Mouse (Mus musculus): ENCODE measurements around the gene Gm16253. TPM values are rescaled to one million over a fixed set of nuclear protein-coding genes. Genes with fewer than 3 reads are reported as not detected.

Gm16253 gene
- not detected in 2 replicates for polyA plus RNA-seq (2012; rRNA removed; ENCODE audit: low replicate concordance)

GRCm38 (mm10) chr3:96576690-96577541 lies at the start of gene Gm16253:
Gm16253 (plus strand) TSS chr3:96576984.

GRCm38 (mm10) chr3:96557694-96558093 lies 19.1 kb upstream of the Gm16253 start, which contains the start of gene Txnip:
Txnip (plus strand) TSS chr3:96557957.

GRCm38 (mm10) chr3:96593790-96594560 lies 17.2 kb downstream of the Gm16253 start, which contains the start of gene Polr3gl:
Polr3gl (minus strand) TSS chr3:96594181.

GRCm38 (mm10) chr3:96596228-96596707 lies 19.5 kb downstream of the Gm16253 start, which contains the start of gene Ankrd34a:
Ankrd34a (plus strand) TSS chr3:96596636.

GRCm38 (mm10) chr3:96600639-96601250 lies 24.0 kb downstream of the Gm16253 start, which contains the start of gene Lix1l:
Lix1l (plus strand) TSS chr3:96601149.

GRCm38 (mm10) chr3:96629729-96630600 lies 53.2 kb downstream of the Gm16253 start, which contains the start of gene Rbm8a:
Rbm8a (plus strand) TSS chr3:96629933.

Other genes with a start within 250 kb of the Gm16253 start
- gene BC107364, start 124.7 kb upstream of the Gm16253 start, polyA plus RNA-seq (2012; rRNA removed; ENCODE audit: low replicate concordance), result 0.29 and 0.76 TPM in 2 replicates
- 0.68 and 132 TPM in 2 replicates for gene Hfe2, start 51.8 kb upstream of the Gm16253 start, polyA plus RNA-seq (2012; rRNA removed; ENCODE audit: low replicate concordance)
- gene Txnip, start 19.0 kb upstream of the Gm16253 start, polyA plus RNA-seq (2012; rRNA removed; ENCODE audit: low replicate concordance), result 685 and 1,326 TPM in 2 replicates
- 17.5 and 21.4 TPM in 2 replicates for gene Polr3gl, start 17.2 kb downstream of the Gm16253 start, polyA plus RNA-seq (2012; rRNA removed; ENCODE audit: low replicate concordance)
- 0.49 and 0.62 TPM in 2 replicates for gene Ankrd34a, start 19.7 kb downstream of the Gm16253 start, polyA plus RNA-seq (2012; rRNA removed; ENCODE audit: low replicate concordance)
- 19.1 and 35.6 TPM in 2 replicates for gene Lix1l, start 24.2 kb downstream of the Gm16253 start, polyA plus RNA-seq (2012; rRNA removed; ENCODE audit: low replicate concordance)
- 3.5 and 7.0 TPM in 2 replicates for gene Rbm8a, start 52.9 kb downstream of the Gm16253 start, polyA plus RNA-seq (2012; rRNA removed; ENCODE audit: low replicate concordance)
- 28.7 and 53.0 TPM in 2 replicates for gene Pex11b, start 58.4 kb downstream of the Gm16253 start, polyA plus RNA-seq (2012; rRNA removed; ENCODE audit: low replicate concordance)
- 0.10 and 0.43 TPM in 2 replicates for gene Gm42957, start 58.5 kb downstream of the Gm16253 start, polyA plus RNA-seq (2012; rRNA removed; ENCODE audit: low replicate concordance)
- gene Itga10, start 68.6 kb downstream of the Gm16253 start, polyA plus RNA-seq (2012; rRNA removed; ENCODE audit: low replicate concordance), result 1.2 and 3.6 TPM in 2 replicates
- 1.3 and 2.9 TPM in 2 replicates for gene Ankrd35, start 93.1 kb downstream of the Gm16253 start, polyA plus RNA-seq (2012; rRNA removed; ENCODE audit: low replicate concordance)
- gene Pias3, start 119.4 kb downstream of the Gm16253 start, polyA plus RNA-seq (2012; rRNA removed; ENCODE audit: low replicate concordance), result 48.5 and 50.7 TPM in 2 replicates
- 12.9 and 18.1 TPM in 2 replicates for gene Nudt17, start 131.6 kb downstream of the Gm16253 start, polyA plus RNA-seq (2012; rRNA removed; ENCODE audit: low replicate concordance)
- 26.8 and 36.6 TPM in 2 replicates for gene Polr3c, start 150.6 kb downstream of the Gm16253 start, polyA plus RNA-seq (2012; rRNA removed; ENCODE audit: low replicate concordance)
- gene Rnf115, start 150.7 kb downstream of the Gm16253 start, polyA plus RNA-seq (2012; rRNA removed; ENCODE audit: low replicate concordance), result 16.1 and 27.1 TPM in 2 replicates